33 mouse cellular contexts compared by ENCODE assay signal in the genomic region with DNA sequence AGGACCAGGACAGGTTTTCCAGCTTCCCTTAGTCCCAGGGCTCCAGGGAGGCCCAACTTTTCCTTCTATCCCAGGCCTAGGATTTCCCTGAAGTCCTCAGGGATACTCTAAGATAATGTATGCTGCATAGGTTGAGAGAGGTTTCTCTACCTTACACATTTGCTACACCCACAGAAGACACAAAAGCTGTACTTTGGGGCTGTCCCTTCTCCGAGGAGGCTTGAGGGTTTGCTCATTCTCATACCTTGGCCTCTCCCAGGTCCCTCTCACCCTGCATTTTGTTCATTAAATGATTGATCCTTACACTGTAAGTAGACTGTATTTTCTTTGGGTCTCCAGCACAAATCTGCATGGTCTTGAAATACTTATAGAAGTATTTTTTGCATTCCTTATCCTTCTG. TPM values are rescaled to one million over a fixed set of nuclear protein-coding genes. Genes with fewer than 3 reads are reported as not detected.
DNase-seq lines count a peak whose midpoint lies in the region; ATAC-seq and TF ChIP-seq lines count a peak whose summit lies in the region.
"Had no signal": no experiment of that assay in that cellular context is flagged by ENCODE, and none has a peak within 500 bp of the region (broad histone marks: within the 10 kb centered on the region; RNA-seq: fewer than 3 reads in every experiment).

No protein-coding gene starts in this region.

- no peak overlapping the region for H3K4me3 ChIP-seq in CH12.LX (replicated peaks in 1 of 3; ENCODE audit: low read depth in 2 of 3, low read length in 2 of 3, poor library complexity in 1 of 3)
- H3K4me3 ChIP-seq: forebrain, embryonic 10.5 days; forebrain, embryonic 13.5 days; heart, embryonic 12.5 days; heart, embryonic 15.5 days; hindbrain, embryonic 10.5 days; hindbrain, embryonic 13.5 days had no signal

- peaks cover 19% of the 10 kb centered on the region for H3K27me3 ChIP-seq in CH12.LX (replicated peaks)
- H3K27me3 ChIP-seq: forebrain, embryonic 13.5 days; heart, embryonic 12.5 days; heart, embryonic 15.5 days; hindbrain, embryonic 13.5 days had no signal

- peak; percentile 72 for ATAC-seq in inflammation-experienced regulatory T-cells, adult 6 months
- no peak for ATAC-seq in megakaryocyte progenitor cell, adult 5-6 weeks (replicated peaks; ENCODE audit: poor library complexity)
- ATAC-seq: forebrain, embryonic 13.5 days; forebrain, embryonic 16.5 days; hindbrain, embryonic 16.5 days; intestine, postnatal 0 days had no signal

- no peak for TF ChIP-seq CTCF in CH12.LX (conservative IDR thresholded peaks at IDR 0.05 in 1 of 2, IDR thresholded peaks at IDR 0.05 in 1 of 2; ENCODE audit: low read depth in 2 of 2, low read length in 2 of 2)

- DNase-seq in CD4-positive, CD25-positive, alpha-beta regulatory T cell, adult 2 months (ENCODE audit: low read depth, low spot score) = peak; percentile 47
- DNase-seq in CH12.LX (ENCODE audit: extremely low read depth) = peak; percentile 41
- no peak for DNase-seq in thymus, postnatal 25 days
- no peak for DNase-seq in embryo, embryonic 10.5 days (ENCODE audit: low spot score)
- DNase-seq: cerebellum, adult 11 months; cerebellum, adult 2 months; cerebellum, adult 9-11 months; gastrocnemius, postnatal 36 days; heart, postnatal 36 days had no signal

- in situ Hi-C loops in CH12.LX (cut with MboI; ENCODE audit: low pct_ligation_motif_present, low pct_unique_long_range_greater_than_20kb, low sequenced_read_pairs) = loop anchor here (25.0 kb wide), 1 partner anchor 107 kb away; no protein-coding TSS in a partner anchor

- no peak overlapping the region for H3K27ac ChIP-seq in CH12.LX (ENCODE audit: insufficient read depth, low read depth)
- H3K27ac ChIP-seq: forebrain, embryonic 10.5 days; forebrain, embryonic 13.5 days; heart, embryonic 15.5 days; hindbrain, embryonic 10.5 days; hindbrain, embryonic 13.5 days had no signal

- TF ChIP-seq POLR2A in CH12.LX (IDR thresholded peaks at IDR 0.05; ENCODE audit: low read depth, low read length) = no peak

- dilution Hi-C loops in CH12.LX (cut with MboI; ENCODE audit: extremely low pct_ligation_motif_present, extremely low pct_unique_long_range_greater_than_20kb, low sequenced_read_pairs) = no loop called here

- H3K9me3 ChIP-seq in CH12.LX (replicated peaks; ENCODE audit: low read length) = no peaks in the 10 kb centered on the region
- H3K9me3 ChIP-seq: forebrain, embryonic 10.5 days; forebrain, embryonic 13.5 days; heart, embryonic 12.5 days; heart, embryonic 15.5 days; hindbrain, embryonic 10.5 days; hindbrain, embryonic 13.5 days had no signal

- no peak overlapping the region for H3K9ac ChIP-seq in CH12.LX (ENCODE audit: insufficient read depth, low read depth)
- H3K9ac ChIP-seq: forebrain, embryonic 13.5 days; heart, embryonic 12.5 days; heart, embryonic 15.5 days; hindbrain, embryonic 13.5 days had no signal

- no peak for TF ChIP-seq RAD21 in CH12.LX (IDR thresholded peaks at IDR 0.05; ENCODE audit: low read depth, low read length)

- no peaks in the 10 kb centered on the region for H3K36me3 ChIP-seq in CH12.LX (replicated peaks in 1 of 2; ENCODE audit: control insufficient read depth in 1 of 2, insufficient read depth in 1 of 2, low read length in 1 of 2)
- H3K36me3 ChIP-seq: forebrain, embryonic 10.5 days; heart, embryonic 12.5 days; heart, embryonic 15.5 days; hindbrain, embryonic 10.5 days; hindbrain, embryonic 13.5 days had no signal

- peak overlapping the region; percentile 3; the same call in 1 of the 2 replicates for H3K4me2 ChIP-seq in CH12.LX (ENCODE audit: insufficient read depth, low read depth, poor library complexity, severe bottlenecking)
- H3K4me2 ChIP-seq: forebrain, embryonic 13.5 days; heart, embryonic 12.5 days; heart, embryonic 15.5 days; hindbrain, embryonic 13.5 days had no signal

- peak; percentile 26; the same call in 1 of the 2 replicates for TF ChIP-seq EP300 in CH12.LX (IDR thresholded peaks at IDR 0.05; ENCODE audit: low read length)

- no peaks in the 10 kb centered on the region for H3K79me2 ChIP-seq in CH12.LX (replicated peaks; ENCODE audit: control insufficient read depth, extremely low read depth, insufficient read depth, poor library complexity, severe bottlenecking)

- H3K4me1 ChIP-seq in CH12.LX (ENCODE audit: control insufficient read depth in 1 of 2, insufficient read depth in 2 of 2) = peaks cover 0 to 15% of the 10 kb centered on the region in 2 experiments; a peak in 2 of 4 replicates
- H3K4me1 ChIP-seq: forebrain, embryonic 10.5 days; forebrain, embryonic 13.5 days; heart, embryonic 12.5 days; heart, embryonic 15.5 days; hindbrain, embryonic 10.5 days; hindbrain, embryonic 13.5 days had no signal

TF ChIP-seq in CH12.LX, 34 proteins besides CTCF, POLR2A, EP300 and RAD21:
- TF ChIP-seq IRF4 (IDR thresholded peaks at IDR 0.05; ENCODE audit: low read depth, low read length) = peak; percentile 44; the same call in 1 of the 2 replicates
- no peak for TF ChIP-seq MAX (IDR thresholded peaks at IDR 0.05; ENCODE audit: low read length)
- TF ChIP-seq TCF12 (IDR thresholded peaks at IDR 0.05; ENCODE audit: low read depth, low read length) = no peak
- no peak for TF ChIP-seq GABPA (IDR thresholded peaks at IDR 0.05; ENCODE audit: insufficient replicate concordance, low read depth, low read length)
- TF ChIP-seq MAFK (IDR thresholded peaks at IDR 0.05; ENCODE audit: insufficient replicate concordance, low read length) = no peak
- no peak for TF ChIP-seq JUN (IDR thresholded peaks at IDR 0.05; ENCODE audit: insufficient read depth, low read depth, low read length)
- no peak for TF ChIP-seq ZKSCAN1 (IDR thresholded peaks at IDR 0.05; ENCODE audit: borderline replicate concordance, low read depth, low read length)
- TF ChIP-seq HCFC1 (IDR thresholded peaks at IDR 0.05; ENCODE audit: low read depth, low read length) = no peak

RNA-seq across cellular contexts. Expression of gene Gzmf, which starts 5.6 kb away (rescaled TPM):
- total RNA-seq in CH12.LX (2012; rRNA removed) (not detected in 2 replicates), CH12.LX (2014; rRNA removed) (not detected in 2 replicates)
- not detected in 2 replicates for polyA plus RNA-seq in CH12.LX (2012; ENCODE audit: insufficient read length, low read depth)
- not detected for polyA plus RNA-seq in inflammation-experienced regulatory T-cells, adult 6 months (2017; shearing (Covaris generic))
- not detected in 2 replicates for total RNA-seq in megakaryocyte progenitor cell, adult 5-6 weeks (2015)
- not detected in 2 replicates for total RNA-seq in megakaryocyte progenitor cell, adult 5-6 weeks (2017)
- total RNA-seq: adrenal gland, adult 18-20 months; adrenal gland, postnatal 10 days; adrenal gland, postnatal 36 days; common myeloid progenitor, adult 5-6 weeks; ES-E14; gastrocnemius, adult 18-20 months; gastrocnemius, postnatal 10 days; gastrocnemius, postnatal 36 days; granulocyte monocyte progenitor cell, adult 5-6 weeks; heart, postnatal 10 days; heart, postnatal 36 days had no signal
- polyA plus RNA-seq: C2C12; cerebellum, adult 2 months; embryonic facial prominence, embryonic 11.5 days; embryonic facial prominence, embryonic 14.5 days; forebrain, embryonic 10.5 days; forebrain, embryonic 13.5 days; forebrain, embryonic 16.5 days; heart, embryonic 12.5 days; heart, embryonic 15.5 days; hindbrain, embryonic 10.5 days; hindbrain, embryonic 13.5 days; hindbrain, embryonic 16.5 days; intestine, embryonic 14.5 days; intestine, postnatal 0 days had no signal

RNA-seq across cellular contexts. Expression of gene Gzmc, which starts 28.8 kb away (rescaled TPM):
- total RNA-seq in CH12.LX (2012; rRNA removed) (not detected in 2 replicates), CH12.LX (2014; rRNA removed) (not detected in 2 replicates)
- not detected in 2 replicates for polyA plus RNA-seq in CH12.LX (2012; ENCODE audit: insufficient read length, low read depth)
- 1 to 10 TPM; 3.0 to 5.8 (median 4.6) TPM for polyA plus RNA-seq in inflammation-experienced regulatory T-cells, adult 6 months (2017; shearing (Covaris generic))
- total RNA-seq in megakaryocyte progenitor cell, adult 5-6 weeks (2015) = not detected in 2 replicates
- total RNA-seq in megakaryocyte progenitor cell, adult 5-6 weeks (2017) = not detected in 2 replicates
- total RNA-seq: adrenal gland, adult 18-20 months; adrenal gland, postnatal 10 days; adrenal gland, postnatal 36 days; common myeloid progenitor, adult 5-6 weeks; ES-E14; gastrocnemius, adult 18-20 months; gastrocnemius, postnatal 10 days; gastrocnemius, postnatal 36 days; granulocyte monocyte progenitor cell, adult 5-6 weeks; heart, postnatal 10 days; heart, postnatal 36 days had no signal
- polyA plus RNA-seq: C2C12; cerebellum, adult 2 months; embryonic facial prominence, embryonic 11.5 days; forebrain, embryonic 10.5 days; forebrain, embryonic 13.5 days; forebrain, embryonic 16.5 days; heart, embryonic 12.5 days; heart, embryonic 15.5 days; hindbrain, embryonic 13.5 days; hindbrain, embryonic 16.5 days; intestine, embryonic 14.5 days; intestine, postnatal 0 days had no signal

RNA-seq across cellular contexts. Expression of gene Gzmn, which starts 31.2 kb away (rescaled TPM):
- not detected in 2 replicates for total RNA-seq in CH12.LX (2012; rRNA removed)
- not detected in 2 replicates for total RNA-seq in CH12.LX (2014; rRNA removed)
- polyA plus RNA-seq in CH12.LX (2012; ENCODE audit: insufficient read length, low read depth) = not detected in 2 replicates
- polyA plus RNA-seq in inflammation-experienced regulatory T-cells, adult 6 months (2017; shearing (Covaris generic)) = not detected
- not detected in 2 replicates for total RNA-seq in megakaryocyte progenitor cell, adult 5-6 weeks (2015)
- not detected in 2 replicates for total RNA-seq in megakaryocyte progenitor cell, adult 5-6 weeks (2017)
- total RNA-seq: adrenal gland, adult 18-20 months; adrenal gland, postnatal 10 days; adrenal gland, postnatal 36 days; common myeloid progenitor, adult 5-6 weeks; gastrocnemius, adult 18-20 months; gastrocnemius, postnatal 10 days; gastrocnemius, postnatal 36 days; granulocyte monocyte progenitor cell, adult 5-6 weeks; heart, postnatal 10 days; heart, postnatal 36 days had no signal
- polyA plus RNA-seq: C2C12; cerebellum, adult 2 months; embryonic facial prominence, embryonic 11.5 days; embryonic facial prominence, embryonic 14.5 days; forebrain, embryonic 10.5 days; forebrain, embryonic 13.5 days; forebrain, embryonic 16.5 days; heart, embryonic 12.5 days; heart, embryonic 15.5 days; hindbrain, embryonic 10.5 days; hindbrain, embryonic 13.5 days; hindbrain, embryonic 16.5 days; intestine, embryonic 14.5 days; intestine, postnatal 0 days had no signal

RNA-seq across cellular contexts. Expression of gene Gzmg, which starts 46.2 kb away (rescaled TPM):
- total RNA-seq in CH12.LX (2012; rRNA removed) (not detected in 2 replicates), CH12.LX (2014; rRNA removed) (not detected in 2 replicates)
- polyA plus RNA-seq in CH12.LX (2012; ENCODE audit: insufficient read length, low read depth) = not detected in 2 replicates
- polyA plus RNA-seq in inflammation-experienced regulatory T-cells, adult 6 months (2017; shearing (Covaris generic)) = not detected
- total RNA-seq in megakaryocyte progenitor cell, adult 5-6 weeks (2015) = not detected in 2 replicates
- total RNA-seq in megakaryocyte progenitor cell, adult 5-6 weeks (2017) = not detected in 2 replicates
- total RNA-seq: adrenal gland, adult 18-20 months; adrenal gland, postnatal 10 days; adrenal gland, postnatal 36 days; common myeloid progenitor, adult 5-6 weeks; ES-E14; gastrocnemius, adult 18-20 months; gastrocnemius, postnatal 10 days; gastrocnemius, postnatal 36 days; granulocyte monocyte progenitor cell, adult 5-6 weeks; heart, postnatal 10 days; heart, postnatal 36 days had no signal
- polyA plus RNA-seq: C2C12; cerebellum, adult 2 months; embryonic facial prominence, embryonic 11.5 days; embryonic facial prominence, embryonic 14.5 days; forebrain, embryonic 10.5 days; forebrain, embryonic 13.5 days; forebrain, embryonic 16.5 days; heart, embryonic 12.5 days; heart, embryonic 15.5 days; hindbrain, embryonic 10.5 days; hindbrain, embryonic 13.5 days; hindbrain, embryonic 16.5 days; intestine, embryonic 14.5 days; intestine, postnatal 0 days had no signal

RNA-seq across cellular contexts. Expression of gene Gzmb, which starts 56.4 kb away (rescaled TPM):
- total RNA-seq in CH12.LX (2012; rRNA removed) (not detected in 2 replicates), CH12.LX (2014; rRNA removed) (not detected in 2 replicates)
- polyA plus RNA-seq in CH12.LX (2012; ENCODE audit: insufficient read length, low read depth) = not detected in 2 replicates
- polyA plus RNA-seq in inflammation-experienced regulatory T-cells, adult 6 months (2017; shearing (Covaris generic)) = 100 to 1,000 TPM in 1 of 3 experiments, 10 to 100 TPM in 2; 13.5 to 296 (median 19.9) TPM
- 3.5 TPM in 2 replicates for total RNA-seq in megakaryocyte progenitor cell, adult 5-6 weeks (2015)
- 1.1 TPM in 2 replicates for total RNA-seq in megakaryocyte progenitor cell, adult 5-6 weeks (2017)
- total RNA-seq: ES-E14; gastrocnemius, adult 18-20 months; gastrocnemius, postnatal 10 days; gastrocnemius, postnatal 36 days; heart, postnatal 10 days; heart, postnatal 36 days had no signal
- polyA plus RNA-seq: C2C12; cerebellum, adult 2 months; embryonic facial prominence, embryonic 11.5 days; forebrain, embryonic 10.5 days; forebrain, embryonic 13.5 days; forebrain, embryonic 16.5 days; heart, embryonic 12.5 days; hindbrain, embryonic 10.5 days; hindbrain, embryonic 13.5 days; hindbrain, embryonic 16.5 days had no signal

Comparison
In these comparisons a context has a peak if more than half of its experiments do, and no peak if none do; other contexts are left out.
1. DNase-seq: peak in CD4-positive, CD25-positive, alpha-beta regulatory T cell, adult 2 months (single experiment) and CH12.LX (single experiment); none in thymus, postnatal 25 days (single experiment) and embryo, embryonic 10.5 days (single experiment).